Mouse (Mus musculus) lung, adult 2 months (tissue): Measurements from ENCODE around the gene Gm20388.

Experiments used
- CTCF ChIP-seq: fragments of 200-500 bp; IDR thresholded peaks from 2 replicates; pipeline ENCODE4 v1.5.1; 2011; ENCODE audit warnings: mild to moderate bottlenecking, low read length, control low read depth; ENCODE audit not compliant: insufficient read depth
- POLR2A ChIP-seq: fragments of 200-500 bp; IDR thresholded peaks from 2 replicates; pipeline ENCODE4 v1.6.1; 2011; ENCODE audit warnings: low read depth, mild to moderate bottlenecking, control low read depth, low read length, borderline replicate concordance; ENCODE audit errors: extremely low read depth

DNA sequence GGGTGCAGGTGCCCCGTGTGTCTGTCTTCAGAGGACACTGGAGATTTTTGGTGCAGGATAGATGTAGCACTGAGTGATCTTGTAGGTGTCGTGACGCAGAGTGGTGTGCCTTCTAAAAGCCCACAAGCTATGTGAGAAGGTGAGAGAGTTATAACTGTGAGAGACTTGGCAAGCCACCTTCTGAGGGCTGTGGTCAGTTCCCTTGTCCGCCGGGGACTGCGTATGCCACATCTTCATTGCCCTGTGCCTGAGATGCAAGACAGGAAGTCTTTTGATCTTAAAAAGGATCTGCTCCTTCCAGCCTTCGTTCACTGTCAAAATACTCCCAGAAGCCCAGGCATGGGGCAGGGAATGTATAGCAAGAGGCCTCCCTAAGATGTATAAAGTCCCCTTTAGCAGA is 3432.3 kb downstream of the Gm20388 start:
- no peak for TF ChIP-seq POLR2A
- no peak for TF ChIP-seq CTCF
